Mouse (Mus musculus): ENCODE measurements around the gene Olfr728. TPM values are rescaled to one million over a fixed set of nuclear protein-coding genes. Genes with fewer than 3 reads are reported as not detected.

The Olfr728 gene
- total RNA-seq (2014; rRNA removed) = not detected in 2 replicates
- not detected in 2 replicates for polyA plus RNA-seq (2015; fragmentation: Nextera tagmentation; extraction: Ambion mirVana)

DNA sequence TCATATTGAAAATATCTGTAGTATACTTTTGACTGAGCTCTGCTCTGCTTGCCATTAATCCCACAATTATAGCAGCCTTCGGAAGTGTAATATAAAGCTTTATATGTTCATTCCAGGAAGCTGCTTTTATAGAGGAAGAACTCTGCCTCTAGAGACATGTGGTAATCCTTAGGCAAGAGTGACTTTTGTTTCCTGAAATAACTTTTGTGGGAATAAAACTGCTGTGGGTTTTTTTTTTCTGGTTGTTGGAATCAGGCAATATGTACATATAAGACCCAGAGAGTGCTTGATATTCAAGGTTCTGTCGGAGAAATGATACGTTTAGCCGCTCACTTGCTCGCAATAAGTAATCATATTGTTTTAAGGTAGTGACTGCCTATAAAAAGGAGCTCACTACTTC lies at the start of gene Olfr728:
Gene Olfr728, minus strand, starts transcription at position 101 of the 400 bp plus-strand sequence.
- H3K9me3 ChIP-seq (ENCODE audit: low read length) = no peaks in the 10 kb centered on the region
- no peak for TF ChIP-seq CTCF (IDR thresholded peaks at IDR 0.05; ENCODE audit: low read depth)
- H3K36me3 ChIP-seq (ENCODE audit: insufficient read depth) = no peaks in the 10 kb centered on the region
- no peaks in the 10 kb centered on the region for H3K4me1 ChIP-seq (ENCODE audit: insufficient read depth)
- H3K4me3 ChIP-seq (ENCODE audit: low read depth, low read length) = no peak within 1 kb of the TSS
- 89% methylated on average over 5 of the region's 5 CpGs for WGBS
- H3K9ac ChIP-seq = no peak within 1 kb of the TSS
- no peak for ATAC-seq
- no peak within 1 kb of the TSS for H3K27ac ChIP-seq (ENCODE audit: low read depth, low read length)
- no peaks in the 10 kb centered on the region for H3K27me3 ChIP-seq (ENCODE audit: insufficient read depth, low read length)
- no peak for DNase-seq
- H3K4me2 ChIP-seq (ENCODE audit: low read depth) = no peak within 1 kb of the TSS

DNA sequence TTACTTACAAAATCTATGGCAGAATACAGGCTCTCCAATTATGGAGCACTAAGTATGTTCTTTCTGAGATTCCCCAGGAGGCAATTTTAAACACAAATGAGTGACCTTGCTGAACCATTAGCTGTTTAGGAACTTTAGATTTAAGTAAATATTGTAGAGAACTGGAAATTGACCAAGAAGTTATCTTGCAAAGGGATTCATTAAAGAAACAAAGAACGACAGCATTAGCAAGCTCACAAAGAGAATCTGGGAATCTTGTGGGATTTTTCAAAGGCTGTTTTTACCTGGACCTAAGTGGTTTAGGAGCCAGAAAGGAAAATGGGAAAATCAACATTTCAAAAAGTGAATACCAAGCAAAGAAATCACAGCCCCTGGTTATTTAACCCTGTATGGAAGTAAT lies 45.6 kb upstream of the Olfr728 start, which contains the start of gene Olfr730:
Gene Olfr730, minus strand, starts transcription at position 101 of the 400 bp plus-strand sequence.
- Histone ChIP-seq H3K27me3 (ENCODE audit: insufficient read depth, low read length) (no peaks in the 10 kb centered on the region), H3K4me3 (ENCODE audit: low read depth, low read length) (no peak within 1 kb of the TSS), H3K9me3 (ENCODE audit: low read length) (no peaks in the 10 kb centered on the region), H3K36me3 (ENCODE audit: insufficient read depth) (no peaks in the 10 kb centered on the region), H3K9ac (no peak within 1 kb of the TSS), H3K4me2 (ENCODE audit: low read depth) (no peak within 1 kb of the TSS), H3K27ac (ENCODE audit: low read depth, low read length) (no peak within 1 kb of the TSS), H3K4me1 (ENCODE audit: insufficient read depth) (no peaks in the 10 kb centered on the region)
- TF ChIP-seq CTCF (IDR thresholded peaks at IDR 0.05; ENCODE audit: low read depth) = no peak
- DNase-seq (no peak), ATAC-seq (no peak)
- 35% methylated on average over 1 of the region's 1 CpGs for WGBS

DNA sequence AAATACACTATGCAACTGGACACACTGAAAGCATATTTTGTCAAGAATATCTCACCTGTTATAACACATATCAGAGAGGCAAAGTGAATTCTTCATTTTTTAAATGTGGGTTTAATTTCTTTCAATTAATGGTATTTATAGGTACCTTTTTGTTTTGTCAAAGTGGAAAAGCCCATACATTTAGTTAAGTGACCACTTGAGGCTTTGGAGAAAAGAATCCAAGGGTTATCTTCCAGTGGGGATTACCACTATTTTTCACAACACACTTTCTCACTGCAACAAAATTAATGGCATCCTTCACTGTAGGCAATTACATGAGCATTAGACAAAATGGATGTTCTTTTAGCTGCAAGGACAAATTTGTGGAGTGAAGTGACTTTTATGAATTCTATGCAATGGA lies 10.3 kb upstream of the Olfr728 start, which contains the start of gene Olfr729:
Gene Olfr729, minus strand, starts transcription at position 101 of the 400 bp plus-strand sequence.
- Histone ChIP-seq H3K27me3 (ENCODE audit: insufficient read depth, low read length) (no peaks in the 10 kb centered on the region), H3K4me3 (ENCODE audit: low read depth, low read length) (no peak within 1 kb of the TSS), H3K9ac (no peak within 1 kb of the TSS), H3K27ac (ENCODE audit: low read depth, low read length) (no peak within 1 kb of the TSS), H3K9me3 (ENCODE audit: low read length) (no peaks in the 10 kb centered on the region), H3K4me1 (ENCODE audit: insufficient read depth) (no peaks in the 10 kb centered on the region), H3K4me2 (ENCODE audit: low read depth) (no peak within 1 kb of the TSS), H3K36me3 (ENCODE audit: insufficient read depth) (no peaks in the 10 kb centered on the region)
- DNase-seq (no peak), ATAC-seq (no peak)
- TF ChIP-seq CTCF (IDR thresholded peaks at IDR 0.05; ENCODE audit: low read depth) = no peak

DNA sequence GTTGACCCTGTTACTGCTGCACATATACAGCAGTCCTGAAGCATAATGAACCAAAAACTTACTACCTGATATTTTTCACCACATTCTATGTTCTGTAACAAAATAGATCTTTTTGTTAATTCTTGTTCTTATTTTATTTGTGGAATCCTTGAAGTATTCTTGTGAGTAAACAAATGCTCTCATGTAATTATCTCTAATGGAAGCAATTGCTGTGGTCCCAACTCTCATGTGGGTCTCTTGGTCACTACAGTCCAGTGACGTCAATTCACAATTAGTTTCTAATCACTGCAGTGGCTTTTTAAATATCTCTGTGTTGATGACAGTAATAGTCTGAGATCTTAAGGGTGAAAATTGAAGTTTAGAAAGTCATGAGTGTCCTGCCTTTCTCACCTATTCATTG lies 19.6 kb downstream of the Olfr728 start, which contains the start of gene Olfr727:
Gene Olfr727, plus strand, starts transcription at position 301 of the 400 bp plus-strand sequence.
- DNase-seq = no peak
- ATAC-seq = no peak

DNA sequence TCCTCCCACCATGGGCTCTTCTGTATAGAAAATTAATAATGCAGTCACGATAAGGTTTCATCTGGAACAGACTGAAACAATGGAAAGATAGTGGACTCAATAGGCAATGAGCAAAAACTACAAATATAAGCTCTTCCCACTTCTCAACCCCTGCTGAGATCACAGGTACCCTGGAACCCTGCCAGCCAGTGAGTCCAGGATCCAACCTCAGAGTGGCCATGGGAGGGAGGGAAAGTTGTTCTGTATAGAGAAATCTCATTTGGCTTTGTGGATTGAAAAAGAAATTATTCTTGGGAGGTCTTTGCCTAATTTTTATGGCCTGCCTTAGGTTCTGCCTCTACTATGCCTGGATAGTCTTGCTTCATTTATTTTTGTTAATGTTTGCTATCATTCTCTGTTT lies 51.6 kb downstream of the Olfr728 start, which contains the start of gene Olfr726:
Gene Olfr726, minus strand, starts transcription at position 101 of the 400 bp plus-strand sequence.
- Histone ChIP-seq H3K27me3 (ENCODE audit: insufficient read depth, low read length) (no peaks in the 10 kb centered on the region), H3K9me3 (ENCODE audit: low read length) (no peaks in the 10 kb centered on the region), H3K4me3 (ENCODE audit: low read depth, low read length) (no peak within 1 kb of the TSS), H3K4me2 (ENCODE audit: low read depth) (no peak within 1 kb of the TSS), H3K9ac (no peak within 1 kb of the TSS), H3K27ac (ENCODE audit: low read depth, low read length) (no peak within 1 kb of the TSS), H3K4me1 (ENCODE audit: insufficient read depth) (no peaks in the 10 kb centered on the region), H3K36me3 (ENCODE audit: insufficient read depth) (no peaks in the 10 kb centered on the region)
- 69% methylated on average over 1 of the region's 1 CpGs for WGBS
- no peak for TF ChIP-seq CTCF (IDR thresholded peaks at IDR 0.05; ENCODE audit: low read depth)
- no peak for DNase-seq
- ATAC-seq = no peak

More for the DNA sequence above, 19.6 kb downstream of the Olfr728 start, which contains the start of gene Olfr727:
- H3K4me2 ChIP-seq (ENCODE audit: low read depth) = no peak within 1 kb of the TSS
- H3K9me3 ChIP-seq (ENCODE audit: low read length) = no peaks in the 10 kb centered on the region
- H3K4me3 ChIP-seq (ENCODE audit: low read depth, low read length) = no peak within 1 kb of the TSS
- no peaks in the 10 kb centered on the region for H3K27me3 ChIP-seq (ENCODE audit: insufficient read depth, low read length)
- H3K27ac ChIP-seq (ENCODE audit: low read depth, low read length) = no peak within 1 kb of the TSS
- no peaks in the 10 kb centered on the region for H3K36me3 ChIP-seq (ENCODE audit: insufficient read depth)
- TF ChIP-seq CTCF (IDR thresholded peaks at IDR 0.05; ENCODE audit: low read depth) = no peak
- H3K9ac ChIP-seq = no peak within 1 kb of the TSS
- no peaks in the 10 kb centered on the region for H3K4me1 ChIP-seq (ENCODE audit: insufficient read depth)
- WGBS = 88% methylated on average over 1 of the region's 1 CpGs

Other genes with a start within 250 kb of the Olfr728 start
- not detected in 2 replicates for gene Olfr722, start 240.7 kb downstream of the Olfr728 start, total RNA-seq (2014; rRNA removed)
- gene Olfr722, start 240.7 kb downstream of the Olfr728 start, polyA plus RNA-seq (2015; fragmentation: Nextera tagmentation; extraction: Ambion mirVana) = not detected in 2 replicates
- gene Olfr723, start 210.9 kb downstream of the Olfr728 start, total RNA-seq (2014; rRNA removed) = not detected in 2 replicates
- gene Olfr723, start 210.9 kb downstream of the Olfr728 start, polyA plus RNA-seq (2015; fragmentation: Nextera tagmentation; extraction: Ambion mirVana) = not detected in 2 replicates
- not detected in 2 replicates for gene Olfr724, start 179.4 kb downstream of the Olfr728 start, total RNA-seq (2014; rRNA removed)
- not detected in 2 replicates for gene Olfr724, start 179.4 kb downstream of the Olfr728 start, polyA plus RNA-seq (2015; fragmentation: Nextera tagmentation; extraction: Ambion mirVana)
- gene Olfr725, start 102.3 kb downstream of the Olfr728 start, total RNA-seq (2014; rRNA removed) = not detected in 2 replicates
- not detected in 2 replicates for gene Olfr725, start 102.3 kb downstream of the Olfr728 start, polyA plus RNA-seq (2015; fragmentation: Nextera tagmentation; extraction: Ambion mirVana)
- gene Olfr726, start 51.7 kb downstream of the Olfr728 start, total RNA-seq (2014; rRNA removed) = not detected in 2 replicates
- gene Olfr726, start 51.7 kb downstream of the Olfr728 start, polyA plus RNA-seq (2015; fragmentation: Nextera tagmentation; extraction: Ambion mirVana) = not detected in 2 replicates
- 0.38 TPM in 1 of 2 replicates, not detected in the other for gene Olfr727, start 19.5 kb downstream of the Olfr728 start, total RNA-seq (2014; rRNA removed)
- not detected in 2 replicates for gene Olfr727, start 19.5 kb downstream of the Olfr728 start, polyA plus RNA-seq (2015; fragmentation: Nextera tagmentation; extraction: Ambion mirVana)
- gene Olfr729, start 10.2 kb upstream of the Olfr728 start, total RNA-seq (2014; rRNA removed) = not detected in 2 replicates
- gene Olfr729, start 10.2 kb upstream of the Olfr728 start, polyA plus RNA-seq (2015; fragmentation: Nextera tagmentation; extraction: Ambion mirVana) = not detected in 2 replicates
- not detected in 2 replicates for gene Olfr730, start 45.5 kb upstream of the Olfr728 start, total RNA-seq (2014; rRNA removed)
- gene Olfr730, start 45.5 kb upstream of the Olfr728 start, polyA plus RNA-seq (2015; fragmentation: Nextera tagmentation; extraction: Ambion mirVana) = not detected in 2 replicates
- not detected in 2 replicates for gene Olfr731, start 99.2 kb upstream of the Olfr728 start, total RNA-seq (2014; rRNA removed)
- gene Olfr731, start 99.2 kb upstream of the Olfr728 start, polyA plus RNA-seq (2015; fragmentation: Nextera tagmentation; extraction: Ambion mirVana) = not detected in 2 replicates
- gene Olfr732, start 141.5 kb upstream of the Olfr728 start, total RNA-seq (2014; rRNA removed) = not detected in 2 replicates
- not detected in 2 replicates for gene Olfr732, start 141.5 kb upstream of the Olfr728 start, polyA plus RNA-seq (2015; fragmentation: Nextera tagmentation; extraction: Ambion mirVana)
- gene Olfr733, start 158.8 kb upstream of the Olfr728 start, total RNA-seq (2014; rRNA removed) = not detected in 2 replicates
- gene Olfr733, start 158.8 kb upstream of the Olfr728 start, polyA plus RNA-seq (2015; fragmentation: Nextera tagmentation; extraction: Ambion mirVana) = not detected in 2 replicates
- gene Olfr734, start 184.1 kb upstream of the Olfr728 start, total RNA-seq (2014; rRNA removed) = not detected in 2 replicates
- not detected in 2 replicates for gene Olfr734, start 184.1 kb upstream of the Olfr728 start, polyA plus RNA-seq (2015; fragmentation: Nextera tagmentation; extraction: Ambion mirVana)
- not detected in 2 replicates for gene Olfr735, start 206.2 kb upstream of the Olfr728 start, total RNA-seq (2014; rRNA removed)
- not detected in 2 replicates for gene Olfr735, start 206.2 kb upstream of the Olfr728 start, polyA plus RNA-seq (2015; fragmentation: Nextera tagmentation; extraction: Ambion mirVana)
- not detected in 2 replicates for gene Tlr11, start 215.2 kb upstream of the Olfr728 start, total RNA-seq (2014; rRNA removed)
- gene Tlr11, start 215.2 kb upstream of the Olfr728 start, polyA plus RNA-seq (2015; fragmentation: Nextera tagmentation; extraction: Ambion mirVana) = not detected in 2 replicates
- not detected in 2 replicates for gene Olfr736, start 238.5 kb upstream of the Olfr728 start, total RNA-seq (2014; rRNA removed)
- gene Olfr736, start 238.5 kb upstream of the Olfr728 start, polyA plus RNA-seq (2015; fragmentation: Nextera tagmentation; extraction: Ambion mirVana) = not detected in 2 replicates